Mouse (Mus musculus) spleen, postnatal 4 days (tissue): ENCODE results near the gene Foxn3.
A peak's percentile ranks its signal among the peaks of the same experiment; 100 is the strongest.

Experiments
- DNase-seq, 2 experiments: peaks; one replicate each; pipeline ENCODE4 v3.0.0; 2022; ENCODE audit warnings: low spot score in 2 of 2

The Foxn3 gene

DNA sequence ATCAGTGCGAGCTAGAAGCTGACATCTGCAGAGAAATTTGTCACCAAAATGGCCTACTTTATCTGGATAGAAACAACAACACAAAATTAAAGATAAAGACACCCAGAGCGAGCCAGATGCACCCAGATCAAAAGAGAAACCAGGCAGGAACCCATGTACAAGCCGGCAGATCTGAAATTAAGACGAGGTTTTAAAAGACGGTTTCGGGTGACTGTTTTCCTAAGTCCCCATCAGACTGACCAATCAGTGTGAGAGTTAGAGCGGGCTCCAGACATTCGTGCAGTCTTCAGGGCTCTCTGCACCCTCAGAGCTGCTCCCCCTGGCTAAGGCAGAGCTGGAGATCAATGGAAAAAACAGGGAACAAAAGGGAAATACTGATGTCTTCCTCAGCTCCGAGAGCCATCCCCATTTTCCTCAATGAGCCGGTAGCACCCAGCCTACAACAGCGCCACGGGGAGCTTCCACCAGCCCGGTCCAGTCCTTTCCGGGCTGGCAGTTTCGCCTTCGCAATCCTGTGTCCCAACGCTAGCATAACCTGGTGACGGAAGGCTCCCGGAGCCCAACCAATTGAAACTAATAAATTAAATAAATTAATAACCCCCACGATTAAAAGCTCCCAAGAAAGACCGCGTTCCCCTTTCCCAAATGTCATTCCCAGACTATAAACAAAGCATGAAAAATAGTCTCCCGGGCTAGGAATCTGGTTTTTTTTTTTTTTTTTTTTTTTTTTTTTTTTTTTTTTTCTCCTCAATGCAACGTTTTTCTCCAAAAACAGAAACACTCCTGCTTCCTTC lies 1.1 kb downstream of the Foxn3 start:
- peak; percentile 38 to 71 for DNase-seq

DNA sequence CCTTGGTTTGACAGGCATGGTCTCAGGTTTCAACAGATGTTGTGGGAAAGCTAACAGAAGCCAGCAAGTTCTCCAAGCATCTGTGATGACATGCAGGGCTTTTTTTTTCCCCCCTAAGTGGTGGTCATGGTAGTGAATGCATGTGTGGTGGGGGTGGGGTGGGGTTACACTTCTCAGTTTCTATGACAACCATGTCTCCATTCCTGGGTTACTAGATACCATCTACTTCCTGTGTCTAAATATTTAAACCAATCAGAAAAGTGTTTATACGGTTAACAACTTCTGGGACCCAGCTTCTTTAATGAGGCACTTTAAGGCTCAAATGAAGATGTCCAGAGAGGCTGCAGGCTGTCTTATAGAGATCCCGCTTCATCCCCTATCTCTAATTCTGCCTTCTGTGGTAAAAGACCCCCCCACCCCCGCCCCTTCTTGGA lies 2.0 kb downstream of the Foxn3 start:
- no peak for DNase-seq

DNA sequence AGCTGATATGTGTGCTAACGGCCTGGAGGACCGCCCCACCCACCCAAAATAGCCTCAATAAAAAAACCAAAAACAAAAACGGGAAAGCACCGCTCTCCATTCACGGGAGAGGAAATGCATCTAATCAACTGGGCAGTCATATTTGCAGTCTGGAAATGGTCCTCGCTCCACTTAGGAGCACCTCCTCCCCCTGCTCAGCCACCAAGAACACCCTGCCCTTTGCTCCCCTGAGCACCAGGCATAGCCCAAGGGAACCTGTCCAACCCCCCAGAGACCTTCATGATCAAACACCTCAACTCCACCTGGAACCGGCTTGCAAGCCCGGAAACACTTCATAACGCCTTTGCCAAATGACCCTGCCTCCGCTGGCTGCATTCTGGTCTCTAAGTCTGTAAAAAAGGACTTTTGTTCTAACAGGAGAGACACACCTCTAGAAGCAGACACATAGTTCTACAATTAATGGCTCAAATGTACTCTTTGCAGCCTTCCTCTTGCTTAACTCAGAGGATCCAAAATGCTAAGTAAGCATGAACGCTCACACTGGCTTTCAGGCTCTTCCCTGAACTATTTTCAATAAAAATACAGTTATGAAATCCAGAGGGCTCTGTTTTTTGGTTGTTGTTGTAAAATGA lies 2.6 kb downstream of the Foxn3 start:
- no peak for DNase-seq

DNA sequence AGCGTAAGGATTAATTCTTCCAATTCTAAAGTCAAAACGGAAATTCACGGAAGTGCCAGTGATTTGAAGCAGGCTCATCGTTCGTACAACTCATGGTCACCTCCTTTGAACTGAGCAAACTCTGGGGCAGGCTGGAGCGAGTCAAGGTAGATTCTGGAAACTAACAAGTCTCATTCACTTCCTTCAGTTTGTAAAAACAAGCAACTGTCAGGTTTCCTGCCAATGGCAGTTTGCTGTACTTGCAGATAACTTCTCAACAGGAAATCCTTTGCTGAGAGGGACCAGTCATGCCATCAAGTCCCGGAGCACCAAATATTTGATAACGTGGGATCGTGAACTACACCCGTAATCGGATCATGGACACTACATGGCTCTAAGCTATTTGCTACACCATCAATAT lies 3.9 kb downstream of the Foxn3 start:
- no peak for DNase-seq

DNA sequence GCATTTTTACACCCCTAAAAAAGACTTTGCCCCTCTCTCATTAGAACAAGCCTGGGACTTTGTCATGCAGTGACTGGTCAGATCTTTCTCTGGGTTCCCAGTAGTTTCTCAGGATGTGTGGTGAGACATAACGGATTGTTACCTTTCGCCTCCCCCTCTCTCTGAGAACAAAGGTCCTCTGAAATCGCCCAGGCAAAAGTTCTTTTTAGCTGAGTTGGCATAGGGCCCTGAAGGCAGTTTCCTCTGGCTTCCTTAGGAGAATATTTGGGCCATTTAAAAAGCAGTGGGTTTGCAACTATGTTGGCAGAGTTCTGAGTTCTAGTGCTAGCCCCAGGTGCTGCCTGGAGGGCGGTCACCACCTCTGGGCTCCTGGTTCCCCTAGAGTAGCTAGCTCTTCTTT lies 4.9 kb downstream of the Foxn3 start:
- DNase-seq = no peak

DNA sequence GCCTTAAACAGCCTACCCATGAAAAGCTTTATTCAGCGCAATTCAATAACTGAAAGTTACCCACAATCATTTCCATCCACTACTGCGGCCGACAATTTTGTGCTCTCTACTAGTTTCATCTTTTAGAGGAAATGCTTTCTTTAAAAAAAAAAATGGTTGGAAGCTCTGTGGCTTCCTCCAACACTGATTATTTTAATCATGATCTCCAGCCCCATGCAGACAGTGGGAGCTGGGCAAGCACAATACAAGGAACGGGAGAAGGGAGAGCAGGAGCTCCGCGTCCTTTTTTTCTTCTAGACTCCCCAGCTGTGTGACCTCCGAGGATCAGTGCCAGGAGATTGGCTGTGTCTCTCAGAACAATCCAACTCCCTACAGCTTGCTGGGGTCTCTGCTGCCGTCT lies 5.9 kb downstream of the Foxn3 start:
- no peak for DNase-seq

DNA sequence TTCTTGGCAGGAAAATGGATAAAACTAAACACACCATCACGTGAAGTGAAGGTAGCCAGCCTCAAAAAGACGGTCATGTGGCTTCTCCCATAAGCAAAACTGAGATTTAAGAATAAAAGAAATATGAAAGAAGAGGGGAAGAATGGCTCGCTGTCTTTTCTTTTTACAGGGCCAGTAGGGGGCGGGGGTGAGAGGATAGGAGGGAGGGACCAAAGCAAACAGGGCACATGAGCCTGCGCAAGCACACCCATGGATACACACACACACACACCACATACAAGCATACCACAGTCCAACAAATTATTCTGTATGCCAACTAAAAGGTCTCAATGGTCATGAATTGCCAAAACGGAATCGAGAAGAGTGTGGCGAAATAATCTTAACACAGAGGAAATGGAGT lies 12.8 kb downstream of the Foxn3 start:
- DNase-seq = no peak

DNA sequence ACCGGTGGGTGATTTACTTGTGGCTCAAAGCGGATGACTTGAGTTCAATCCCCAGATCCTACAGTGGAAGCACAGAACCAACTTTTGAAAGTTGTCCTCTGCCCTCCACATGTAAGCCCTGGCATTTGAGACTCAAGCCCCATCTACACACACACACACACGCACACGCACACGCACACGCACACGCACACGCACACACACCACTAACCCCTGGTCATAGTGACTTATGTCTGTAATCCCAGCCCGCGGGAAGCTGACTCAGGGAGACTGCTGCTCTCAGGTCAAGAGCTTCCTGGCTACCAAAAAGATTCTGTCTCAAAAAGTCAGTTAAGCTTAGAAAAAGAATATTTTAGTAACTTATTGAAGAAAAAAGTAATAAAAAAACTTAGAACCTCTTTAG lies 13.6 kb downstream of the Foxn3 start:
- DNase-seq = no peak

DNA sequence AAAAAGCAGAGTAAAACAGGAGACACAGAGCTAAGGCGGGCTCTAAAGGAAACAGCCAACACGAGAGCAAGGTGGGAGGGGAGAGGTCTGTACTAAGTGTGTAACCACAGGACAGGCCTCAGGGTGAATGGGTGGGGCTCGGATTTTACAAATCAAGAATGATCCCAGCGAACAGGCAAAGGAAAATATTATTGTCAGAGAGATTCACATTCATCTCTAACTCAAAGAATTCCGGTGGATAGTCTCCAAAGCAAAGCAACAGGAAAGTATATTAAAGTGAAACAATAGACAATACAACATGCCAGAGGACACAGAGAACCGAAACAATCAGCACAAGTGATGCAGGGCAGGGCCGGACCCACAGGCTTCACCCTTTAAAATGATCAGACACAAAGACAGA lies 15.0 kb downstream of the Foxn3 start:
- no peak for DNase-seq

DNA sequence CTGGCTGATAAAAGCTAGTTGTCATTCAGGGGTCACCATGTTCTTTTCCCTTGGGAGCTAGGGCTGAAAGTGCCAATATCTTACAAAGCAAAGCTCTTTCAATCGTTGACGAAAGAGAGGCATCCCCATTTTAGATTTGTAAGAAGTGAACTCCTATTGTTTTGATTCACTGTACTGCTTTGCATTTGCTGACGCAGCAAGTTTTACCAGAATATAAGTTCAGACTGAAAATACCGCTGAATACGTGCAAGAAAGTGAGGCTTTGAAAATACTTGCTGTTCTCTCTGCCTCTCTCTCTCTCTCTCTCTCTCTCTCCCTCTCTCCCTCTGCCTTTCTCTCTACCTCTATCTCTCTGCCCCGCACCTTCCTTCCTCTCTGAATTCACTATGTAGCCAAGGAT lies 16.1 kb downstream of the Foxn3 start:
- no peak for DNase-seq

DNA sequence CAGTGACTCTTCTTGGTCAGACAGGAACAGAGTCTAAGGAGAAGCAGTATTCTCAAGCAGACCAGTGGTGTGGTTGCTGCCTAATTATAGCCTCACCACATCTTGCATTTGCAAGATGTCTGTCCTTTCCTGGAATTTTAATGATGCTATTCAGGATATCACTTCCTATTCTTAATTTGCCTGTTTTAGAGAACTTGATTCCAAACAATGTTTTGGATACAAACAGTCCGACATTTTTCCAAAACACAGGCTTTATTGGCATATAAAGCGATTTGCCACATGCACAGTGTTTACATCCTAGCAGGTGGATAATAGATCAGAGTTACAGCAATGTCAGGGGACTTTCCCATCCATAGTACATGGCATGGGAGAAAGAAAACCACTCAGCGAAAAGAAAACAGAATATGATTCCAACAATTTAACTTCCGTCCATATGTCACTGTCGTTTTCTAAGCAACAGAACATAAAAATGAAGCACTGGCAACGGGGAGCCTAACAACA lies 18.1 kb downstream of the Foxn3 start:
- DNase-seq = no peak

DNA sequence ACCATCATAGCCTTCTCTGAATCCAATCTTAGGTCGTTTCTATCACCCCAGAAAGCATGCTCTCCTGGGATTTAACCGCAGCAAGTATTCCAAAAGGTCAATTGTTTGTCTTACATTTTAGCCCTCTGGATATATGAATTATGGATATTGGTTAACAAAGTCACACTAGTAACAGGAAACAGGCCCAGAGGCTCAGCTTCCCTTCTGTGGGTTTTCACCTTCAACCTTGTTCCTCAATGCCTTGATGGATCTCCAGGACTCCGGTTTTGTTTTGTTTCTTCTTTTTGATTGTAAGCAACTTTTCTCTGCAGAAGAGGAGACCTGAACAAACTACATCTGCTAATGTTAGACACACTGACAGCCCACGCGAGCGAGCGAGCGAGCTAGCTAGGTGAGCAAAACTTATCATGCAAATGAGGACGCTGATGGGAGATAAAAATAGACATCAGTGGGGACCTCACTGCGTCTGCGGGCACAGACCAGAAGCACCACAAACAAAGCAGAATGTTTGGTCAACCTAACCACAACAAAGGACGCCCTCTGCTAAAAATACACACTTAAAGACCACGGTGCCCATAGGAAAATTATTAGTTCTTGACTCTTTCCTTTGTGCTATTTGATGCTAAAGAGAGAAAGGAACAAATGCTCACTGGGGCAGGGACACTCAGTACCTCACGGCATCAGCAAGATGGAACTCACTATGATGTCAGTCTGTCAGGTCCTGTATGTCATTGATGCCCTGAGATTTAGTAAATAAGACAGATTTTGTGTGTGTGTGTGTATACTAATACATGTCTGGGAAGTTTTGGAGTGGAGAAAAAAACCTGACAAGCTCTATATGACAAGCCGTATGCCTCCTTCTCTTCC lies 18.9 kb downstream of the Foxn3 start:
- DNase-seq = no peak

DNA sequence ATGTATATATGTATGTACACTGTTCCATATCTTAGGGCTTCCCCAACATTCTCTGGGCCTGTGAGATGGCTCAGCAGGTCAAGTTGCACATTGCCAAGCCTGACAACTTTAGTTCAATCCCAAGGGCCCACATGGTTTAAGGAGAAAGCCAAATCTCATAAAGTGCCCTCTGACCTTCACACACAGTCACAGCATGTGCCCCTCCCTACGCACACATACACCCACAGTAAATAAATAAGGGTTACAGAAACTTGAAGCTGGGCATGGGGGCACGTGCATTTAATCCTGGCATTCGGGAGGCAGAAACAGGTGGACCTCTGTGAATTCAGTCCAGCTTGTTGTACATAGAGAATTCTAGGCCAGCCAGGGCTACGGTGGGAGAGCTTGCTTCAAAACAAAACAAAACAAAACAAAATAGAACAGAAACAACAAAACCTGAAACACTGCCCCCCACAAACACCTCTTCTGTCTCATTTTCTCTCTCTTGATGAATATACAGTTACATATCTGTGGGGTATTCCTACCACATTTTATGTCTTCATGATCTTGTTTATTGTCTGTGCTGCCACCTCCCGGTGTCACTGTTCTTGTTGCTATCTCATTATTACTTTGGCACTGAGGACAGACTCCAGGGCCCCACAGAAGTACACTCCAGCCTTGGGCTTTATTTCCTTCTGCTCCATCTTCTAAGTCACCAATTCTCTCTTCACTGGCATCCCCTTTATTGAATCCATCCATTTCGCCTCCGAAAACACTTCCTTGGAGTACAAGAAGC lies 19.8 kb downstream of the Foxn3 start:
- no peak for DNase-seq

DNA sequence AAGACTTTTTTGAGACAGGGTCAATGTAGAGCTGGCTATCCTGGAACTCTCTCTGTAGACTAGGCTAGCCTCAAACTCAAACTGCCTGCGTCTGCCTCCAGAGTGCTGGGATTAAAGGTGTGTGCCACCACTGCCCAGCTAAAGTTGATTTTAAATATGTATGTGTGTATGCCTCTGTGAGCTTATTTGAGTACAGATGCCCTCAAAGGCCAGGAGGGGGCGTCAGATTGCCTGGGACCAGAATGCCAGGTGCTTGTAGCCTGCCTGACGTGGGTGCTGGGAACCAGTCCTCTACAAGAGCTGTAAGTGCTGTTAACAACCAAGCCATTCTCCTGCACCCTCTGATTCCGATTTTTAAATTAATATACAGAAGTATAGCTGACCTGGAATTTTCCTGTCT lies 23.2 kb downstream of the Foxn3 start:
- DNase-seq = no peak

DNA sequence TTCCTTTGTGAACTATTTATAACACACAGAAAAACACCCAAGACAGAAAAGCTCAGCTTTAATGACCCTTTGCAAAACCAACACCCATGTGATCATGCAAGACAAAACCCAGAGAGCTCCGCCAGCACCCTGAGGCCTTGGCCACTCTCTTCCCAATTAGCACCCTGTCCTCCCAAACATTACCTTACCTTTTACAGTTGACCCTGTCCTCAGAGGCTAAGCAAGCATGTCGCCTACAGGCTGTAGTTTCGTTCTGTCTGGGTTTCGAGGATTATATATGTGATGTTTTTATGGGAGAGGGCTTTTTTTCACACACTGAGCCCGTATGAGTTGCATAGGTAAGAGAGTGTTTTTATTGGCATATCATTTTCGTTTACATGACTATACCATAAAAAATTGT lies 26.1 kb downstream of the Foxn3 start:
- no peak for DNase-seq

DNA sequence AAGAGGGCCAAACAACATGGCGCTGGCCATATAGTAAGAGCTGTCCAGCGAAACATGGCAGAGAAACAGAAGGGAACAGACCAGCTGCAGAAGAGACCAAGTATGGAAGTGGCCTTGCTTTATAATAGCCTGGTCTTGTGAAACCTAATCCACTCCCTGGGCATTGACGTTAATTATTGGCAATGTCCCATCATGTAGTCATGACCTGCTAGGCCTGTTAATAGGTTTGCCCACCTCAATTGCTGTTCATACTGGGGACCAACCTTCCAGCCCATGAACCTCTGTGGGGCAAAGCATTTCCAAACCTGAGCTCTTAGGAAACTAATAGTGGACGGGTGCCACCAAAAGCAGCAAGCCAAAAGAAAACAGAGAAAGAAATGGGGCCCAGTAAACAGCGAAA lies 27.0 kb downstream of the Foxn3 start:
- DNase-seq = no peak

DNA sequence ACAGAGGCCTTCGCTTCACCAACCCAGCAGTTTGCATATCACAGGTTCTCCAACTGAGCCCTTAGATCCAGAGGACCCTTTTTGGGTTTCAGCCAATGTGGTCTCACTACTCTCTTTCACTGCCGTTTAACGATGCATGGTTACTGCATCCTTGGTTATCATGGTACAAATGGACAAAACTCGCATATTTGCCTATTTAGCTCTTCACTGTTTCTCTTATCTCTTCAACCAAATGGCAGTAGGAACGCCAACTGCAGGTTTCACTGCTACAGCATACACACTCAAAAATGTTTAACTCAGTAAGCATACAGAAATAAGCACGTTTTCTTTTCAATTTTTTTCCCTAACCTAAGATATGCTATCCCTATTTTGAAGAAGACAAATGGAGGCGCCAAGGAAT lies 31.0 kb downstream of the Foxn3 start:
- no peak for DNase-seq

DNA sequence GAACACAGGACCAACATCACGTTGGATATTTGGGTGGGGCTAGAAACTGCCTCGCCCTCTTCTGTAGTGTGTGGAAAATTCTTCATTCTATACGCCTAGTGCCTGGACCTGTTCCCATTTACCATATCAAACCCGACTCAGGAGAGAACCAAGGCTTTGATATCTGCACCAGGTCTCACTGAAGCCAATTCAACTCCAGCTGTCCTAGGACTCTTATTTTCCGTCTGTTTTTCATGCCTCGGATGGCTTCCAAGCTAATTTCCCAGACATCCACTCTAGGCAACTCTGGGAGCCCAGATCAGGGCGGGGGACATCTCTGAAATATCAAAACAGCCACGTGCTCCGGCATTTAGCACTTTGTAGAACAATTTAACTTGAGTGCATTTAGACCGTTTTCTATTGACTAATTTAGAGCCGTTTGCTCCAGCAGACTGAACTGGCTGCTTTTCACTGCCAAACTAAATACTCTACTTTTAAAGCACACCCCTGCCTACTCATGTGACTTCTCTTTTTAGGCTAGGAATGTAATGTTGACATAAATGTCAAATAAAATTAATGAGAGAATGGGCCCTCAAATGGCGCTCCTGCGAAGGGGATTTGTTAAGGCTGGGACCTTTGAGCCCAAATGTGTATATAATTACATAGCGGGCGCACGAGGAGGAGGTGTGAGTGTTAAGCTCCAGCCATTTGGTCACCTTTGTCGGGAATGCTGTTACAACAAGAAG lies 33.5 kb downstream of the Foxn3 start:
- no peak for DNase-seq

DNA sequence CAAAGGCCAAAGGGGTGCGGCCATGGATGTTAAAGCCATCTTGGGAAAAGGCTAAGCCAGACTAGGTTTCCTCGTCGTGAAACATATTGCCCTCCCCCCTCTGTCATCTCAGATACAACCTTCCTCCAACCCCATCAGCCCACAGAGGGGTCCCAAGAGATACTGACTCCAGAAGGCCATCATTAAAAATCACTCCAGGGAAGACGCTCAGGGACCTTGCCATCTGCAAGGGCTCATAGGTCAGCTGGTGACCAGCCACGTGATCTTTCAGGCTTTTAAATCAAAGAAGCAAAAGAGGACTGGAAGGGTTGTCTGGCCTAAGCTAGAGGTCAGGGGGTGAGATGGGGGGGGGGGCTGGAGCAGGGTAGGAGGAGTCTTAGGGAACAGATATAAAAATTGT lies 34.4 kb downstream of the Foxn3 start:
- no peak for DNase-seq

DNA sequence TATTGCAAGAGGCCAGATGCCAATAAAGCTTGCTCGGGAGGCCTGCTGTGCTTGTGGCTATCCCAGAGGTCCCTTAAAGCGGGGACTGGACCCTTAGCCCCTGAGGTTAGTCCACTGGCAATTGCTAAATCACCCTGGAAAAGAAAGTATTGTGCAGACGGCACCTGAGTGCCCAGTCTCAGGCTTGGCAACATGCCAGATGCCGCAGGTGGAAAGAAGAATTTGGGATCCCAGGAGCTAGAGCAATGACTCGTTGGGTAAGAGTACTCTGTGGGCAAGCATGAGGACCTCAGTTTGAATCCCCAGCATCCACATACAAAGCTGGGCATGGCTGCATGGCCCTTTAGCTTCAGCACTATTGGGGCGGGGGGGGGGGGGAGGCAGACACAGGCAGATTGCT lies 35.9 kb downstream of the Foxn3 start:
- peak in 1 of 2 experiments; percentile 46 for DNase-seq

DNA sequence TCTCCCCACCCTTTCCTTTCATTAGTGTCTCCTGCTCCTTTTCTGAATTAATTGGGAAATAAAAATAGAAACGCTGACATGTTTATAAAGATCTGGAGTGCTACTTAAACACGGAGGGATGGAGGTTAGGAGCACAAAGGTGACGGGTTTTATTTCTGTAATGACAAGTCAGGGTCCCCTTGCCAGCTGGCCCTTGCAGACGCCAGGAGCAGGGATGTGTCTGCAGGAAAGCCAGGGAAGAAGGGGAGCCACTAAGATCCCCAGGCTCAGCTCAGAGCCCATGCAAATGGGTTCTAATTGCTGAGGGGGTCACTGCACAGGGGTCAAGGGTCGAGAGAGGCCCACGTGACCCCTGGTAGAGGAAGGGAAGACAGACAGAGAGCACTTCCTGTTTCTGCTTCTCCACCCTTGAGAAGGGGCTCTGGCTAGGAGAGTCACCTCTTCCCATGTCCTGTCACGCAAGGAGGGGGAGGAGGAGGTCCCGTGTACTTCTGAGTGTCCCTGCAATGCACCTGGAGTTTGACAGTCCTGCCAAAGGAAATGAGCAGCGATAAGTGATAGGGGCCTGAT lies 36.7 kb downstream of the Foxn3 start:
- DNase-seq = no peak
